Mouse (Mus musculus): ENCODE measurements at regions not wholly inside any gene's neighbourhood (a gene's known extent, or its start where the extent isn't known, plus 50 kb on each side); places are given as distances from the start of the nearest gene placed in this dataset.
A peak's percentile ranks its signal among the peaks of the same experiment; 100 is the strongest.

DNA sequence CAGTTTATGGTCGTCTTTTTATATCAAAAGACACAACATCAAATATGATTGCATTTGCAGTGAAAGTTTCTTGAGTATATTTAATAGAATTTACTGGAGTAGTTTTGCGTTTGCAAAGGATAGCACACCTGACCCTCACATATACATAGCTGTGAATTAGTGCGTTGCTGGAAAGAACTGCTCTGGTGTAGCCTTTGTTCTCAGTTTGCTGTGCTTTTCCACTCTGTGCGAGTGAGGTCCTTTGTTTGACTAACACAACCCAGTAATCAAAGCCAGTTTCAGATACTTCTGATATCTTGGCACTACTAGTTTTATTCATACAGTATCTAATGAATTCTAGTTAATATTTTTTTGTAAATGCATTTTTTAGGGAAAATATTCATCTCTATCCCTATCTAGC is 84.7 kb downstream of the Trim52 start:
- Histone ChIP-seq H3K27me3 (replicated peaks) (no peaks in the 10 kb centered on the region), H3K4me3 (replicated peaks) (no peak overlapping the region), H3K4me1 (peaks cover 13% of the 10 kb centered on the region), H3K36me3 (replicated peaks; ENCODE audit: low read length) (no peaks in the 10 kb centered on the region), H3K9me3 (no peaks in the 10 kb centered on the region)
- TF ChIP-seq FLI1 (IDR thresholded peaks at IDR 0.05; ENCODE audit: low read length) (no peak), GATA1 (IDR thresholded peaks at IDR 0.05; ENCODE audit: borderline replicate concordance, low read length) (no peak)

DNA sequence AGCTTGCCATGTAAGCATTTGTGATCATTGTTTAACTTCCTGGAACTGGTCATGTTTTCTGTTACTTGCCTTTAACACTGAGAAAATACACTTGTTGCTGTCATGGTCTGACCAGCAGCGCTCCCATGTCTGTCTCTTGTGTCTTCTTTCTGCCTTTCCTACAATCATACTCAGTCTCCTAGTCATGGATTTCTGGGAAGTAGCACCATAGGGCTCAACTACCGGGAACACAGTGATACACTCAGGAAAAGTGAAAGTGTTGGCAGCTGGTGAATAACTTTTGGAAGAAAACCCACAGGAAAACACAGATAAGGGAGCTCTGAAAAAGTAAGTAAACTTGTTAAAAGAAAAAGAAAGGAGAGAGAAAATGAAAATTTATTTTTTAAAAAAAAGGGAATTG is 87.6 kb downstream of the Trim52 start:
- Histone ChIP-seq H3K27me3 (replicated peaks) (no peaks in the 10 kb centered on the region), H3K4me3 (replicated peaks) (peak overlapping the region; percentile 81), H3K9me3 (no peaks in the 10 kb centered on the region), H3K36me3 (replicated peaks; ENCODE audit: low read length) (no peaks in the 10 kb centered on the region), H3K4me1 (peaks cover 10% of the 10 kb centered on the region)
- TF ChIP-seq FLI1 (IDR thresholded peaks at IDR 0.05; ENCODE audit: low read length) (no peak), GATA1 (IDR thresholded peaks at IDR 0.05; ENCODE audit: borderline replicate concordance, low read length) (no peak)

DNA sequence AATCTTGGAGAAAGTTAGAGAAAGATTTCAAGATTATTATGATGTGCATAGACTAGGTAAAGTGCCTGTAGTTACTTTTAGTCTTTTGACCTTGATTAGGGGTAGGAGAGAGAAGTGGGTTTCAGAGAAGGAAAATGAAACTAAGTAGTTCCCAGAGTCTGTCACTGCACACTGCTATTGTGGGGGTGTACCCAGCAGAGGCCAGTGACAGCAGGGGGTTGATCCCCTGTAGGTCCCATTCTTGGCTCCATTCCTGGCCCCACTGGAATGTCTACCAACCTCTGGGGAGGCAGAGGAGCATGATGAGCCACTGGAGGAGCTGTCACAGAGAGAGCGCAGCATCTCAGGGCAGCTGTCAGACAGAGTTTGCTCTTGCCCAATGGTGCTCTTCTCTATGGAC is 88.1 kb downstream of the Trim52 start:
- no peaks in the 10 kb centered on the region for H3K27me3 ChIP-seq (replicated peaks)
- peak overlapping the region; percentile 87 for H3K4me3 ChIP-seq (replicated peaks)
- TF ChIP-seq FLI1 (IDR thresholded peaks at IDR 0.05; ENCODE audit: low read length): no peak
- TF ChIP-seq GATA1 (IDR thresholded peaks at IDR 0.05; ENCODE audit: borderline replicate concordance, low read length): no peak
- peaks cover 10% of the 10 kb centered on the region for H3K4me1 ChIP-seq
- no peaks in the 10 kb centered on the region for H3K36me3 ChIP-seq (replicated peaks; ENCODE audit: low read length)
- no peaks in the 10 kb centered on the region for H3K9me3 ChIP-seq

DNA sequence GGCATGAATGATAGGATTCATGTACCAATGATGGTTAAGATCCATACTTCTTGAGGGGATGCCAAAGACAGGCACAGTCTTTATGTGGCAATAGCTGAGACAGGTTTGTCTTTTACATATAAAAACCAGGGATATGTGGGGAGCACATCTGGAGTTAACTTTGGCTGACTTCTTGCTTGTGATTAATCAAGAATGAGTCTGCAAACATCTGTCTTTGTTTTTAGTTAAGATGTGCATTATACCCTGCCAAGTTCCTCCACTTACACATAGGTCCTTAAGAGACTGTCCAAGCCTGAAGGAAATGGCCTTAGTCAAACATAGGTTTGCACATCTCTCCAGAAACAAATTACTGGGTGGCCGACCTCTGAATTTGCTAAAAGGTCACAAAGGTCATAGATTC is 91.8 kb downstream of the Trim52 start:
- no peaks in the 10 kb centered on the region for H3K9me3 ChIP-seq

DNA sequence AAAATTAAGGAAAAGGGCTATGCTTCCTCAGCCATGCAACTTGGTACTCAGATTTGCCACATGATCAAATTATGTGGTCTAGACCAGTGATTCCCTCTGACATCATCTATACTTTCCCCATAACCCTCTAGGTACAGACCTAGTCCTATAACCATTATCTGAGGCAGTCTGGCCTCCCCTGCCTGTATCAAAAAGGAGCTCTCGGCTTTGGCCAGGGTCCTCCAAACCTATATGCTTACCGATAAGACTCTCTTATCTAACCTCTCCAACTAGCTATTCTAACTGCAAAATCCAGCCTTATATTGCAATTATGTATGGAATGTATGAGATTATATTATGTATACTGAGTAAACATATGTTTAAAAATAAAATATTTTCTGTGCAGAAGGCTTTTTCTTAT is 93.1 kb downstream of the Trim52 start:
- TF ChIP-seq FLI1 (IDR thresholded peaks at IDR 0.05; ENCODE audit: low read length) (no peak), GATA1 (IDR thresholded peaks at IDR 0.05; ENCODE audit: borderline replicate concordance, low read length) (no peak)
- H3K4me1 ChIP-seq: peaks cover 3% of the 10 kb centered on the region

More for the DNA sequence above, 91.8 kb downstream of the Trim52 start:
- peaks cover 10% of the 10 kb centered on the region for H3K4me1 ChIP-seq
- H3K36me3 ChIP-seq (replicated peaks; ENCODE audit: low read length): no peaks in the 10 kb centered on the region
- TF ChIP-seq FLI1 (IDR thresholded peaks at IDR 0.05; ENCODE audit: low read length): no peak
- TF ChIP-seq GATA1 (IDR thresholded peaks at IDR 0.05; ENCODE audit: borderline replicate concordance, low read length): no peak
- H3K4me3 ChIP-seq (replicated peaks): no peak overlapping the region
- no peaks in the 10 kb centered on the region for H3K27me3 ChIP-seq (replicated peaks)

DNA sequence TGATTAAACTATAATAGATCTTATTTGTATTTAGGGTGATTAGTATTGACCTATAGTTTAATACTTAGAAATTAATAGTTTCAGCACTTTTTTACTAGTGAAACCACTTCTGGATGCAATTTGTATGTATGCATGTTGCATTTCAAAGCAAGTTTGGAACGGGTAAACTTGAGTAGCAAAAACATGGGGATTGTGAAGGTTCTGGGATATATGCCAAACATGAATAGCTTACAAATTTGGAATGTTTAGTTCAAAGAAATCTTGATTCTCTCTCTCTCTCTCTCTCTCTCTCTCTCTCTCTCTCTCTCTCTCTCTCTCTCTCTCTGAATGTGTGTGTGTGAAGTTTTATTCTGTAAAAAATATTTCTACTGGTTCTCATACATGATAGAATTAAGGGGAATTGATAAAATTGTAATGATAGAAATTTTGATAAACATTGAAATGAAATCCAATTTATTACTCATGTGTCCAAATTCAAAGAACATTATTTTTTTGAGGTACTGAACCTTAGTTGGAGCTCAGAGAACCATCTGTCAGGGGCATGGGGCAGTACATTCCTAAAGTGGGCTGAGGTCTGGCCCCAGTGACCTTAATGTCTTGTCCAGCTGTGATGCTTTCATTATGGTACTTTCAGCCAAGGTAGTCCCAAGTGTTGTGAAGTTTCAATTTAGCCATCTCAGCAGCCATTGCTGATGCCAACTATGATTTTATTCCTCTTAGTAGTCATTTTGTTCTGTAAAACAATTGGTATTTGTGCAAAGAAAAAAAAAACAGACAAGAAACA is 93.7 kb downstream of the Trim52 start:
- no peak for TF ChIP-seq FLI1 (IDR thresholded peaks at IDR 0.05; ENCODE audit: low read length)
- no peak for TF ChIP-seq GATA1 (IDR thresholded peaks at IDR 0.05; ENCODE audit: borderline replicate concordance, low read length)
- no peak overlapping the region for H3K4me3 ChIP-seq (replicated peaks)
- H3K27me3 ChIP-seq (replicated peaks): no peaks in the 10 kb centered on the region
- H3K36me3 ChIP-seq (replicated peaks; ENCODE audit: low read length): no peaks in the 10 kb centered on the region
- H3K9me3 ChIP-seq: no peaks in the 10 kb centered on the region
- H3K4me1 ChIP-seq: no peaks in the 10 kb centered on the region

More for the DNA sequence above, 93.1 kb downstream of the Trim52 start:
- Histone ChIP-seq H3K4me3 (replicated peaks) (no peak overlapping the region), H3K36me3 (replicated peaks; ENCODE audit: low read length) (no peaks in the 10 kb centered on the region), H3K27me3 (replicated peaks) (no peaks in the 10 kb centered on the region), H3K9me3 (no peaks in the 10 kb centered on the region)

DNA sequence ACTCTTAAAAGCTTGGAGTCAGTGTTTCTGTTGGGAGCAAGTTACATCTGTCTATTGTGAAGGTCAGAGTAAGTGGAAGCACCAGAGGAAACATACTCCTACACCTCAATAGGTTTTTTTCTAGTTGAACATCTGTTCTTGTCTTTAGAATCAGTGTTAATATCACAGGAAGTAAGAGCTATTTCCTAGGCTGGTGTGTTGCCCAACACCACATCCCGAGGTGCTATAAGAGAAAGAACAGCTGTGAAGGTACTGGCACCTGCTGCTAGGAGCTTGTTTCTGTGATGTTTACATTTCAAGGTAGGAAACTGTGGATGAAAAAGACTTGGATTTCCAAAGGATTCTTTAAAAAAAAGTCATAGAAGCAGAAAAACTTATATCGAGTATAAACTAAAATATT is 105.1 kb downstream of the Trim52 start:
- Histone ChIP-seq H3K36me3 (replicated peaks; ENCODE audit: low read length) (no peaks in the 10 kb centered on the region), H3K9me3 (peaks cover 2% of the 10 kb centered on the region; the same call in 1 of the 2 replicates), H3K4me3 (replicated peaks) (no peak overlapping the region), H3K27me3 (replicated peaks) (no peaks in the 10 kb centered on the region), H3K4me1 (no peaks in the 10 kb centered on the region)
- no peak for TF ChIP-seq FLI1 (IDR thresholded peaks at IDR 0.05; ENCODE audit: low read length)

DNA sequence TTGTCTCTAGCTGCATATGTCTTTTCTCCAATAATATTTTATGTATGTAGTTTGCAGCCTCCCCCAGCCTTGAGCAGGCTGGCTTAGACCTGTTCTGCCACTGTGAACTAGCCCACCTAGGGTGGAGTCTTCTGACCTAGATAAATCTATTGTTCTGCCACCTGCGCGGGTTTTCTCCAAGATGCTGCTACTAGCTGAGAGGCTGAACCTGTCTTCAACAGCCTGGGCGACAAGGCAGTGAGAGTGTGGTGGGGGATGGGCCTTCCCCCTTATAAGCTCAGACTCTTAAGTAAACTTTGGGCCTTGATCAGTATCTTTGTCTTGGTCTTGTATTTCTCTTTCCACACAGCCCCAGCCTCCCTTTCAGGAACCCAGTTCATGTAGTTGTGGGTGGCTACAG is 111.7 kb downstream of the Trim52 start:
- Histone ChIP-seq H3K4me1 (no peaks in the 10 kb centered on the region), H3K4me3 (replicated peaks) (no peak overlapping the region), H3K27me3 (replicated peaks) (no peaks in the 10 kb centered on the region), H3K9me3 (no peaks in the 10 kb centered on the region; the same call in 1 of the 2 replicates), H3K36me3 (replicated peaks; ENCODE audit: low read length) (no peaks in the 10 kb centered on the region)
- no peak for TF ChIP-seq FLI1 (IDR thresholded peaks at IDR 0.05; ENCODE audit: low read length)
- TF ChIP-seq GATA1 (IDR thresholded peaks at IDR 0.05; ENCODE audit: borderline replicate concordance, low read length): no peak

DNA sequence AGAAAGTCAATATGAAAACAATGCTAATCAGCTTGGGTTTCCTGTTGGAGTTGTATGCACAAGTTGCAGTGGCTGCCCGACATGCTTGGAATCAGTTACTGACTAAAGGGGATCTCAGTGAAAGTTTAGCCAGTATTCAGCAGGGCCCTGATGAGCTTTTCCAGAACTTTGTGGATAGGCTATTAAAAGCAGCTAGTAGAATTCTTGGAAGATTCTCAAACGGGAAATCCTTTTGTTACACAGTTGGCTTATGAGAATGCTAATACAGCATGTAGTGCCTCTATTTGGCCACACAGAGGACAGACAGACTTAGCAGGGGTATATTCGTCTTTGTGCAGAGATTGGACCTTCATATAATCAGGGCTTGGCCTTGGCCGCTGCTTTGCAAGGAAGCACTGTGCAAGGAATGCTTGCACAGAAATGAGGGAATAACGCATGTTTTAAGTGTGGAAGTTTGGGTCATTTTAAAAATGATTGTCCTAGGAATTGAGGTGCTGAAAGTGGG is 113.3 kb downstream of the Trim52 start:
- TF ChIP-seq FLI1 (IDR thresholded peaks at IDR 0.05; ENCODE audit: low read length) (no peak), GATA1 (IDR thresholded peaks at IDR 0.05; ENCODE audit: borderline replicate concordance, low read length) (no peak)
- Histone ChIP-seq H3K9me3 (no peaks in the 10 kb centered on the region; the same call in 1 of the 2 replicates), H3K4me1 (no peaks in the 10 kb centered on the region), H3K4me3 (replicated peaks) (no peak overlapping the region), H3K27me3 (replicated peaks) (no peaks in the 10 kb centered on the region), H3K36me3 (replicated peaks; ENCODE audit: low read length) (no peaks in the 10 kb centered on the region)

DNA sequence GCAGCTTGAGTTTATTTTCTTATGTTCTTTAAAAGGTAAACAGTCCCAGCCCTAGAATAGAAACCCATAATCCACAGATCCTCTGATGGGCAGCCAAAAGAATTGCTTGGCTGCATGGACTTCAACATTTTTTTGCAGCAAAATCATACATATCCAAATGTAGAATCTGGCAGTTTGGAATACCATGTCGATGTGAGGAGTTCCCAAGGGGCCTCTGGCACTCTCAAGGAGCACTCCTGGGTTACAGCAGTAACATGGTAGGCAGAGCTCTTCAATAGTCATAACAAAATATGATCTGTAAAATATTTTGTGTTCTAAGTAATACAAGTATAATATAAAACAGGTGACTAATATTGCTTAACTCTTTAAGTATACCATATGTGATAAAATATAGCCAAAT is 119.4 kb downstream of the Trim52 start:
- TF ChIP-seq FLI1 (IDR thresholded peaks at IDR 0.05; ENCODE audit: low read length) (no peak), GATA1 (IDR thresholded peaks at IDR 0.05; ENCODE audit: borderline replicate concordance, low read length) (no peak)
- no peak overlapping the region for H3K4me3 ChIP-seq (replicated peaks)
- no peaks in the 10 kb centered on the region for H3K36me3 ChIP-seq (replicated peaks; ENCODE audit: low read length)
- no peaks in the 10 kb centered on the region for H3K9me3 ChIP-seq
- H3K4me1 ChIP-seq: no peaks in the 10 kb centered on the region
- no peaks in the 10 kb centered on the region for H3K27me3 ChIP-seq (replicated peaks)

Measured in megakaryocyte, embryonic 14.5 days (primary cell).